Mouse (Mus musculus): Measurements from ENCODE around the gene Cntn4.

GRCm38 (mm10) chr6:105676637-105677036 is 823 bp upstream of the Cntn4 start:
- no peak for TF ChIP-seq POLR2A (IDR thresholded peaks at IDR 0.05; ENCODE audit: borderline replicate concordance, insufficient read depth, low read length)
- TF ChIP-seq CTCF (IDR thresholded peaks at IDR 0.05; ENCODE audit: borderline replicate concordance, insufficient read depth, low read depth, low read length): no peak

Data from cerebellum, adult 2 months (tissue).